Mouse (Mus musculus) 3134 (cell line): ENCODE data around the gene Naaladl2.

Experiments
- DNase-seq: peaks from one replicate; pipeline ENCODE4 v3.0.0-alpha.2; 2011; ENCODE audit warnings: low spot score; ENCODE audit not compliant: insufficient read length; ENCODE audit errors: extremely low read depth

Naaladl2 gene

GRCm38 (mm10) chr3:24070424-24071168, 1073.5 kb downstream of the Naaladl2 start:
- no peak for DNase-seq

DNA sequence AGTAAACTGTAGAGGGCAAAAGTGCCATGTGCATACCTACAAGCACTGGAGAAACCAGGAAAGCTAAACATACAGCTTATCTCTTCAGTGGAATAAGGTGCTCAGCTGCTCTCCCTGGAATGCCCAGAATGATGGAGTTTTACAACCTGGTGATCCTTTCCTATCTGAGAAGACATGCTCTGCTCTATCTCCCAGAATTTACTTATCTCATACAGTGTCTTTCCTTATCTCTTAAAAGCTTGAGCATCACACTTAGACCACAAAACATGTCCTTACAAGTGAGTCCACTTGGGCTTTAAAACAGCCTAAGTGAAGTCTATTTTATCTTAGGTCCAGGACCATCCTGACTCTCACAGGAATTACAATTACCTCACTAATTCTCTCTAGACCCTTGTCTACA, 1095.8 kb downstream of the Naaladl2 start:
- no peak for DNase-seq

- DNase-seq: no peak
Measured at GRCm38 (mm10) chr3:24001741-24002140, 1142.3 kb downstream of the Naaladl2 start.

- DNase-seq: no peak
Measured at GRCm38 (mm10) chr3:23973727-23974126, 1170.3 kb downstream of the Naaladl2 start.

DNA sequence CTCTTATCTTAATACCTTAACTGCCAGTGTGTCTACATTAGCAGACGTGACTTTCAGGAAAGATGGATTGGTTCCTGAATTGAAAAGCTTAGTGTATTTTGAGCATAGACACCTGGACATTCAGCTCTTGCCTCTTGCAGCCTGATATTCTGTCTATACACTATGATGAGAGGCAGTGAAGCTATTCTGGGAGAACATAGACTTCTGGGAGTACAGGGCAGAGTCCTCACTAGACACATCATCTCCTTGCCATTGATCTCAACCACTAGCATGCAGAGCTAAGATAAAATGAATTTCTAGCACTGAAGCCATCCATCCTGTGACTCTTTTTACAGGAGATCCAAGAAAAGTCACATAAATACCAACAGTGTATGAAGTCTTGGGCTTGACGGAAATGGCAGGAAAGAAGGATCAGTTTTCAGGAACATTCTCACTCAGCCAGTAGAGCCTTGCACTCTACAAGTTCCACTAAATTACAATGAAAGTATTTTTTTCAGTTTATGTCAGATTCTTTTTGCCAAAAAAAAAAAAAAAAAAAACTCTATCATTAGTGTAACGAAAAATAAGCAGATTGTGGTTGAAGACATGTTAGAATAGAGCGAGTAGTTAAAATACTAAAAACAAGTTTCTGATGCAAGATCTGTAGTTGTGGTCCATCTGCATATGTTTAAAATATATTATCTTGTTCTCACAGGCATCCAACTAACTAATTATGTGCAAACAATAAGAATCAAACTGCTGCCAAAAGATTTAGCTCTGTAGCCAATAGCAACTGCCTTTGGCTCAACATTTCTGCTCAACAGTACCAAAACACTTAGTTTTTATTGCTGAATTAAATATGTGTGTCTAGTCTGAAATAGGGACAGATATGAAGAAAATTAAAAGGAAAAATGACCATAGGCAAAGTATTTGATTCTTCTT, 1171.1 kb downstream of the Naaladl2 start:
- no peak for DNase-seq

GRCm38 (mm10) chr3:23962961-23963621, 1181.0 kb downstream of the Naaladl2 start:
- DNase-seq: no peak

GRCm38 (mm10) chr3:23946182-23946581, 1197.9 kb downstream of the Naaladl2 start:
- no peak for DNase-seq

DNA sequence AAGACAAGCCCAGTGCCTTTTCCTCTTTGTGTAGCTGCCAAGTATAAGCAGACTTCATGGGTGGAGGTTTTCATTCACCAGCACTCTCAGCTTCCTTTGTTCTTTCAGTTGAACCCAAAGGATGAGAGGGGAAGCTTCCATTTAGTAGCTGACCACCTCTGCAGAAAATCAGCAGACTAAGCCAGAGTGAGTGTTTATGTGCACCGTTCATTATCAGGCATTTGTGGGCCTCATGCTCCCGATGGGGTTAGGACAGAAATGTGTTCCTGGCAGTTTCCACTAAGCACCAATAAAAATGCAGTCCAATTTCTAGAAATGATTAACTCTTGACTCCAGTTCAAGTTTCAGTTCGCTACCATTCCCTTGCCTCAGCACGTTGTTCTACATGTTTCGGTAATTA, 1206.8 kb downstream of the Naaladl2 start:
- no peak for DNase-seq

- DNase-seq: no peak
Measured at GRCm38 (mm10) chr3:23928097-23928496, 1216.0 kb downstream of the Naaladl2 start.

DNA sequence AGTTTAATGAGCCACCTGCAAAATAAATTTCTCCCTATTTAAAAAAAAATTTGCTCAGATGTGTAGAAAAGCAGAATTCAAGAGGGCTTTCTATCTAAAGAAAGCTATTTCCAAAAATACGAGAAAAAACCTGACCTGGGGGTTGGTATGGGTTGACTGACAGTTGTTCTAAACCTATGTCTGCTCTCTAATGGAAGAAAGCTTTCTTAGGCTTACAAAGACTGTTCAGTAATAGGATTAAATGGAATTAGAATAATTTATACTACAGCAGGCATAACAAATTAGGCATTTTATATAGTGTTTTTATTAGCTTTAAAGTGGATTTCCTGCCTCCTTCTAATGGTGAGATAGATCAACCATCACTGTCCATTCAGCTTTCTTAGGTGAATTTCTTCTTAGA, 1236.4 kb downstream of the Naaladl2 start:
- no peak for DNase-seq

- no peak for DNase-seq
Measured at GRCm38 (mm10) chr3:23865688-23866087, 1278.4 kb downstream of the Naaladl2 start.

- DNase-seq: no peak
Measured at GRCm38 (mm10) chr3:23857275-23857674, 1286.8 kb downstream of the Naaladl2 start.

DNA sequence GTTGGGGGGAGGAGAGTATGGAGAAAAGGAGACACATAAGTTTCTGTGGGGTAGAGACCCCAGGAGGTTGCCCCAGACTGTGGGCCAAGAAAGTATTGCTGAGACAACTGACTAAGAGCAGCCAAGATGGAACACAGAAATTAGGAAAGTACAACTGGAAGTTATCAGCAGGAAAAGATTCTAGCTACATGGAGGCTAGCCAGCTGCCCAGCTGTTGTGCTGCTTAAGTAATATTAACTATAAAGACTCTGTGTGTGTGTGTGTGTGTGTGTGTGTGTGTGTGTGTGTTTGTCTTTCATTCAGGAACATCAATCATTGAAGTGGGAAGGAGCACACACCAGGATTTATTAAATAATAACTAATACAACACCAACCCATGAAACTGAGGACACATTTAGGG, 1326.5 kb downstream of the Naaladl2 start:
- no peak for DNase-seq

- no peak for DNase-seq
Measured at GRCm38 (mm10) chr3:23758746-23759145, 1385.3 kb downstream of the Naaladl2 start.
